Mouse (Mus musculus): ENCODE data around the gene Baz2a.
"Not testable (repeated sequence)": the region's sequence is repeated elsewhere in the genome, so short reads cannot be mapped to it uniquely, and the experiment has no call there.

Baz2a gene

DNA sequence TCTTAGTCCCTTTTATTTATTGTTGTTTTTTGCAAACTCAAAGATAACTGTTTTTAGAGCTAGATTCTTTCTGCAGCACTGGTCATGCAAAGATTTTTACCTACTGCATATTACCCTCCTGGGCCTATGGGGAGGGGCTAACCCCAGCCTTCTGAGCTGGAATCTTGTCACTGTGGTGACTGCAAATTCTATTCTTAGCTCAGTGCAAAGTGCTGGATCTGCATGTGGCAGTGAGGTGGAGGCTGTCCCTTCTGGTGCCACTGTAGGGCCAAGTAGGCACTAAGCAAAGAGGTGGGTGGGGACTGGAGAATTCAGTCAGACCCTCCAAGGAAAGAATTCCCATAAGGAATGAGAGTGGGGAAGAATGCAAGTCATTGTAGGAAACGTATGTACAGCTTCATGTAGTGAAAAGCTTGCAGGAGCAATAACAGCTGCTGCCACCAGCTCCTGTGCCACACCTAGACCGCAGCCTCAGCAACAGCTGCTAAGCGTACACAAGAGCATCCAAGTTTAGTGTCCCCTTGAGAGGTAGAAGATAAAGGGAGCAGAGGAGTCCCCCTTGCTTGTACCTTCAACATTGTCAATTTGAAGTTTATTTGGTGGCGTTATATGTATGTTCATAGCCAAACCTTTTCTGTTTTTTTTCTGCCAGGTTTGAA, 18.9 kb downstream of the Baz2a start:
- no peak for ATAC-seq (ENCODE audit: insufficient number of reproducible peaks, low FRiP score, low TSS enrichment)

DNA sequence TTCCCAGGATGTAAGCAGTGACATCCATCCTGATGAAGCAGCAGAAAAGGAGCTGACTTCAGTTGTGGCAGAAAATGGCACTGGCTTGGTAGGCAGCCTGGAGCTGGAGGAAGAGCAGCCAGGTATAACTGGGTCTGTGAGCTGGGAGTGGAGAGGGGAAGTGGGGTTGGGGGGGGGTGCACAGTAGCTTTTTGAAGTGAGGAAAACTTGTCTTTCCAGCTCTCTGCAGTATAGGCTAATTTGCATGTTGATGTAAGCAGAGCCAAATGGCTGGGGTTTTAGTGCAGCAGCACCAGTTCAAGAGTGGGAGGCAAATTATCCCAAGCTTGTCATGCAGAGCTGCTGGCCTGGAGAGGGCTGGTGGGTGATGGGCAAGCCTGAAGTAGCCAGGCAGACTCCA, 19.9 kb downstream of the Baz2a start:
- no peak for ATAC-seq (ENCODE audit: insufficient number of reproducible peaks, low FRiP score, low TSS enrichment)

DNA sequence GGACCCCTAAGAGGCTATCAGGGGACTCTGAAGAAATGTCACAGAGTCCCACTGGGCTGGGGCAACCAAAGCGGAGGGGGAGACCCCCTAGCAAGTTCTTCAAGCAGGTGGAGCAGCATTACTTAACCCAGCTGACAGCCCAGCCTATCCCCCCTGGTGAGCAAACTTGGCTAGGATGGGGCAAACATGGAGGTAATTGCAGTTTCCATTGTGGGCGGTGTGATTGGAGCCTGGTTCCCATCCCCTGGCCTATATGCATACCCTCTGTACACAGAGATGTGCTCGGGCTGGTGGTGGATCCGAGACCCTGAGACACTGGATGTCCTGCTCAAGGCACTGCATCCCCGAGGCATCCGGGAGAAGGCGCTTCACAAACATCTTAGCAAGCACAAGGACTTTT, 32.5 kb downstream of the Baz2a start:
- no peak for ATAC-seq (ENCODE audit: insufficient number of reproducible peaks, low FRiP score, low TSS enrichment)

DNA sequence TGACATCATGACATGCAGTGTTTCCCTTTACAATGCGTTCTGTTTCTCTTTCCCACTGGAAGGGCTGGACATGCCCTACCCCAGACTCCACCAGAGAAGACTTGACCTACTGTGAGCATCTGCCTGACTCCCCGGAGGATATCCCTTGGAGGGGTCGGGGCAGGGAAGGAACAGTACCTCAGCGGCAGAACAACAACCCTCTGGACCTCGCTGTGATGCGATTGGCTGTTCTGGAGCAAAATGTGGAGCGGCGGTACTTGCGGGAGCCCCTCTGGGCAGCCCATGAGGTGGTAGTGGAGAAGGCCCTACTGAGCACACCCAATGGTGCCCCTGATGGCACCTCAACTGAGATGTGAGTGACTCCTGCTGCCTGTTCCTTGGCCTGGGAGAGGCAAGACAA, 33.5 kb downstream of the Baz2a start:
- no peak for ATAC-seq (ENCODE audit: insufficient number of reproducible peaks, low FRiP score, low TSS enrichment)

DNA sequence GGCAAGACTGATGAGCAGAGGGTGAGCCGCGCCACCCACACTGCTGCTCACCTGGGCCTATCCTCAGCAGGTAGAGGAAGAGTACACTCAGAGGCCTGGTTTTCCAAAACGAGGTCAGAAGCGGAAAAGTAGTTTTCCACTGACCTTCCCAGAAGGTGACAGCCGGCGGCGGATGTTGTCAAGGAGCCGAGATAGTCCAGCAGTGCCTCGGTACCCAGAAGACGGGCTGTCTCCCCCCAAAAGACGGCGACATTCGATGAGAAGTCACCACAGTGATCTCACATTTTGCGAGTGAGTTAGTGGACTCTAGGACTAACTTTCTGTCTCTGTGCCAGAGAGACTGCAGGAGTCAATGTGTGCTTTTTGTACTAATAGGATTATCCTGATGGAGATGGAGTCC, 34.6 kb downstream of the Baz2a start:
- no peak for ATAC-seq (ENCODE audit: insufficient number of reproducible peaks, low FRiP score, low TSS enrichment)

DNA sequence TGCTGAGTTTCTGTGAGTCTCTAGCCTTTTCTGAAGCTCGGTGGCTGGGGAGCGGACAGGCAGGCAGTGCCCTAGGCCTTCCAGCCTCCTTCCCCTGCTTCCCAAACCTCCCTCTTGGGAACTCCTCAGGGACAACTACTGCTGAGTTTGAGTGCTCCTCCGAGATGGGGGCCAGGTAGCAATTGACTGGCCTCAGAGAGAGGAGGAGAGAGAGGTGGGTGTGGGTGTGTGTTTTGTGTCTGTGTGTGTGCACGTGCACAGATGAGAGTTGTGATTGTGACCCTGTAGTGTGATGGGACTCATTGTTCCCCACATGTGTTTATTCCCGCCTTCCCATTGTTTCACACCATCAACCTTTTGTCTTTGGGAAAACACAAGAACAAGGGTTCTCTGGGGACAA, 36.1 kb downstream of the Baz2a start:
- ATAC-seq (ENCODE audit: insufficient number of reproducible peaks, low FRiP score, low TSS enrichment): no peak

DNA sequence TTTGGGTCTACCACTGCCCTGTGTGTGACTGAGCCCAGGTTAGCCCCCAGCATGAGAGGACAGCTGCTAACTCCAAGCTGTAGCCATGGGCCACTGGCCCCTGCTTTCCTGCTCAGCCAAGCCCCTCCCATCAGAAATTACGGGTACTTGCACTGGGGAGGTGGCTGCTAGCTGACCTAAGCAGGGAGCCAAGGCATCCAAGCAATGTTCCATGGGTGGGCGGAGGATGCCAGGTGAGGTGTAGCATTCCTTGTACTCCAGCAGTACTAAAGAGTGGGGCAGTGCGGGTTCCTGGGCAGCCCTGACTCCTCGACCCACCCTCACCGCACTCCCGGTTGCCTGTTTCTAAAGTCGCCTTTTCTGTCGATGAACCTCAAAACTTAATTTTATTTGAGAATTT, 36.8 kb downstream of the Baz2a start:
- ATAC-seq (ENCODE audit: insufficient number of reproducible peaks, low FRiP score, low TSS enrichment): no peak

DNA sequence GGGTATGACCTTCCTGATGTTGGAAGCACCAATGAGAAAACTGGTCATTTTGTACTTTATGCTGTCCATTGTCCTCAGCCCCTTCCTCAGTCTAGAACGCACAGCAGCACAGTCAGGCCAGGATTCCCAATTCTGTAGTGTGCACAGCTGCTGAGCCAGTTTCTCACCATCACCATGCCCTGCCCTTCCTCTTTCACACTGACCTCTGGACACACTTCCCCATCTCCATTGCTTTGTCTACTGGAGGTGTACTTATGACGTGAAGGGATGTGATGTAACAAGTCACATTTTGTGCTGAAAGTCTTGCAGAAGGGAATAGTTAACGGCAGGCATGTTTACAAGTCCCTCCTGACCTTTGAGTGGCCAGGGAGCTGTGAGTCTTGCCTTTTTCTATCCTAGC, 39.9 kb downstream of the Baz2a start:
- ATAC-seq (ENCODE audit: insufficient number of reproducible peaks, low FRiP score, low TSS enrichment): no peak

DNA sequence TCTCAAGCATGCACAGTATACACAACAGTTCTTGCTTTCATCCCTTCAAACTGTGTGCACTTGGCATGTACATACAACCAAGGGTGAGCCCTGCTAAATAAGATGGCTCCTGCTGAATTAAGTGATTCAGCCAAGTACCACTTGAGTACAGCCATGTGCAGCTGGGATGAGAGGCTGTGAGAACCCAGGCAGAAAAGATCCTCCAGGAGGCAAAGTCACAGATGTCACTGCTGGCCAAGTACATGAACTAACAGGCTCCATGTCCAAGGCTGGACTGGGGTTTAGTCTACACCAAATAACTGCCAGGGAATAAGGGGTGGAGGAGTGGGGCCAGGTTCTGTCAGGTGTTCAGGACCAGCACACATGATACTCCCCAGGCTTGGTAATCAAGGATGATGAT, 40.4 kb downstream of the Baz2a start:
- ATAC-seq (ENCODE audit: insufficient number of reproducible peaks, low FRiP score, low TSS enrichment): no peak

DNA sequence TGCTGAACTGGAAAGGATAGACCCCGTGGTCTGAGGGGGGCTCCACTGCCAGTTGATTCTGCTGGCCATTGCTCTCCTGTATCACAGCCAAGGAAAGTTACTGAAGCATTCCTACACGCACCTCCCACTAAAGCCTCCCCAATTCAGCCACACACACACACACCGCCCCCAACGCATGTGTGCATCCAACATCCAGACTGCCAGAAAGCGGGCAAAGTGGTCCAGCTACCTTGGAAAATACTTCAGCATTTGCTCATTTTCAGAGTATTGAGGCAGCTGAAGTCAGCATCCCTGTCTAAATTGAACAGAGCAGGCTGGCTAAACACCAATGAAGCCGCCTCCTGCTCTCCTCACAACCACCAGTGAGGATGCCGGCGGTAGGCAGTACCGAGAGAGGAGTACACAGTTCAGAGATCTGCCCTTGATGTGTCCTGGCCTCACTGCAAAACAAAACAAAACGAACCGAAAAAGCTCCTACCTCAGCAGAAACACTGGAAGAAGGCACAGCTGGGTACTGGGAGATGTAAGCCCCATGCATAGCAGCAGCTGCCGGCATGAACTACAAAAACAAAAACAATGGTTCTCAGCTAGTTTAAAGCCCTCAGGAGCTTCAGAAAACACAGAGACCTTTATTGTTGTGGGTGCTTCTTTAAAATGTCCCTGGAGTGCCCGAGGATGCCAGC, 42.4 kb downstream of the Baz2a start:
- no peak for ATAC-seq (ENCODE audit: insufficient number of reproducible peaks, low FRiP score, low TSS enrichment)

DNA sequence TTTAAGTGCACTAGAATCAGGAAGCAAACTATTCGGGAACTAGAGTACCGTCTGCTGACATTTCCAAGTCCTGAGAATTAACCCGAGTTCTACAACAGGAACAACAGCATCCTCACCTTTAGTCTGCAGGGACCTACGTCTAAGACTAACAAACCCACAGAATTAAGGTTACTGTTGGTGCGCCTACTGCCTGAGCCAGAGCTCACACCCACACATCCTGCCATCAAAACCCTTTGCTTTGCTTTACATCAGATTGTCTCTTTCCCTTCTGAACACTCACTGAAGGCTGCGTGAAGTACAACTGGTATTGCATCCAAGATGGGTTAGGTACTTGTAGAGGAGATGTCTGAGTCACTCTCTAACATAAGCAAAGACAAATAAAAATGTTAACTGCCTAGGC, 44.0 kb downstream of the Baz2a start:
- no peak for ATAC-seq (ENCODE audit: insufficient number of reproducible peaks, low FRiP score, low TSS enrichment)

DNA sequence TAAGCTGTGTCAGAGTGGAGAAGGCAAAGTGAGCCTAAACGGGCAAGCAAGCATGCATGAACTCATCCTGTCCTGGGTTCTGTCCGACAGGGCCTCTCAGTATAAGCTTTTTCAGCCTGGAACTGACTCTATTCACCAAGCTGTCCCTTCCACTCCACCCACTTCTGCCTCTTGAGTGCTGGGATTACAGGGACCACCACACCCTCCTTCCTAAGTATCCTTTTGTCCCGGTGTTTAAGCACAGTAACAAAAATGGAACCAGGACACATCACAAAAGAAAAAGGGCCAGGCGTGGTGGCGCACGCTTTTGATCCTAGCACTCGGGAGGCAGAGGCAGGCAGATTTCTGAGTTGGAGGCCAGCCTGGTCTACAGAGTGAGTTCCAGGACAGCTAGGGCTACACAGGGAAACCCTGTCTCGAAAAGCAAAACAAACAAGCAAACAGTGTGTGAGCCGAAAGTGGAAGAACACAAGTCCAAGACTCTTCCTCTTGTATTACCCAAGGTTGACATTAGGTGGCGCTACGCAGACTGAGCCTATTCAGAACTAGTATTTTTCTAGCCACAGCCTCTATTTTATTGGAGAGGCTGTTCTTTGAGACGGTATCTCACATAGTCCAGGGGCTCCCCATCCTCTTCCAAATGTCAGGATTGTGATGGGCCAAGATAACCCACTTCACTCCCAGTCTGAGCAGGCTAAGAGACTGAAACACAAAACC, 49.0 kb downstream of the Baz2a start:
- ATAC-seq (ENCODE audit: insufficient number of reproducible peaks, low FRiP score, low TSS enrichment): no peak

DNA sequence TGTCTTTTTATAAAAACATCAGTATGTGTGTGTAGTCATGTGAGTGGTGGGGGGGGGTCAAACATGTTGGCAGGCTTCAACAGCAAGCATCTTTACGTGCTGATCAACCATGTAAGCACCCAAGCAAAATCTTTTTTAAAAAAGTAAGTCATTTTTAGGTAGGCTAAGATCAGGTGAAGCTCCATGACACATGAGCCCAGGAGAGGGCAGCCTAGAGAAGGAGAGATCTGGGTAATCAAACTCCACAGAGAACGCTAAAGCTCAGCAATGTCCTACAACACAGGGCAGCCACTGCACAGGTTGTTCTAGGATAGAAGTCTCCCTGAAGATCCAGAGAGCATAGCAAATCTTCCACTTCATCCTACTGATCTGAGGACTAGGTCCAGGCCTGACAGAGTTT, 50.8 kb downstream of the Baz2a start:
- ATAC-seq (ENCODE audit: insufficient number of reproducible peaks, low FRiP score, low TSS enrichment): no peak

DNA sequence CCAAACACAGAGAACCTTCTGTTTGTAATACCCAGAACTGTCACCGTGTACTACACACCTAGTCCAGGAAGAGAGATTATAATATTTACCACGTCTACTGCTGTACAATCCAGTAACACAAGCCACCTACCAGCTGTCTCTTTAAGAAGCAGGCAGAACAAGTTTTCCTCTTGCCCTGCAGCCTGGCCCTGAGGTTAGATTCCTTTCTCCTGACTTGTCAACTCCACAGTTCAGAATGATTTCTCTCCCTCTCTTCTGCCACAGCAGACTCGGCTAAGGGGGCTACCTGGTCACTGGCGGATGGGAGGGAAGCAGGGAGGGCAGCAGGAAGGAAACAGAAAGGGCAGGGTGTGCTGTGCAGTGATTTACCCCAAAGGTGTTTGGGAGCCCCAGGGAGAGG, 52.3 kb downstream of the Baz2a start:
- ATAC-seq (ENCODE audit: insufficient number of reproducible peaks, low FRiP score, low TSS enrichment): no peak

DNA sequence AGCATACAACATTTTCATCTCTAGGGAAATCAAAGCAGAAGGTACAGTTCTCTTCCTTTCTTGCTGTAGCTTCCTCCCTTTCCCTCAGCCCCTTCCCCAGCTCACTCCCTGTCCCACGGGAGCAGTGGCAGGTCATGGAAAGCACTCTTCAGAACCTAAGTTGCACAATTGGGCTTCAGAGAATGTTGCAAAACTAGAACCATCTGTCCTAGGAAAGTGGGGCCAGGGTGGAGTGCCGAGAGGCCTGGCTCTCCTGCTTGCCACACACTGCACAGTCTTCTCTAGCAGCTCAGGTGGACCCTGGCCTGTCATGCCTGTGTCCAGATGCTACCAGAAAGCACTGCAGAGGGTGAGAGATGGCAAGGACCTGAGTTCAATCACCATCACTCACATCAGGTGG, 53.6 kb downstream of the Baz2a start:
- ATAC-seq (ENCODE audit: insufficient number of reproducible peaks, low FRiP score, low TSS enrichment): no peak

DNA sequence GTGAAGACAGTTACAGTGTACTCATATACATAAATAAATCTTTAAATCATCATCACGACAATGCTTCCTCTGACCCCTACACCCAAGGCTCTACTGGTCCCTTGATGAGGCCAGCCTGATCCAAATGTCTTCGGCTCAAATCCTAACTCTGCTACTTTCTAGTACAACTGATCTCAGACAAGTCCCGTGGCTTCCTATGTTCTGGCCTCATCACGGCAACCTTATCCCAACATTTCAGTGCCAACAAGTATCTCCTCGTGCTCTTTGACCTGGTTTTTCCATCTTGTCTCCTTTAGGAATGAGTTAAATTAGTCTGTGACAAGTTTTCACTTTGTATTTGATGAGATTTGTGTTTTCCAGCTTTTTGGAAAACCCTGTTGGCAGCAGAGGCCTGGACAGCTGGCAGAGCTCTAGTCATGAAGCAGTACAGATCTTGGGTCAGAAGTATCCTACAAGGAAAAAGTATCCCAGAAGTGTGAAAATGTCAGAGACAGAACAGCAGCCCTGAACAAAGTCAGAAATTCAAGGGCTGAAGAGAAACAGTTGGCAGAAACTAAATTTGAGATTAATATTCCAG, 57.5 kb downstream of the Baz2a start:
- no peak for ATAC-seq (ENCODE audit: insufficient number of reproducible peaks, low FRiP score, low TSS enrichment)

DNA sequence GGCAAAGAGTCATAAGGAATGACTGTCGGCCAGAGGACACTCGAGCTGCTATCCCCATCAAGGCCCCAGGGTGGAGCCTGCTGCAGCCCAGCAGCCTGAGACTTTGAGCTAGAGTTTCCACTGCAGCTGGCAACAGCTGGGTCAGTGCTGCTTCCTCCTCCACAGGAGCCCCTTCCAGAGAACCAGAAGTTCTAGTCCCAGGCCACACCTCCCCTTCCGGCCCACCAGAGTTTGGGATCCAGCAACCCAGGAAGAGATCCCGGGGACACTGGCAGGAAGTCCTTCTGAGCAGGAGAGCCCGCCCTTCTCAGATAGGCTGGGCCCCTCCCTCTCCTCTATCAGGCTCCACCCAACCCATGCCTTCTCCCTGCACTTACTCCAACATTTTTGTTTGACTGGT, 58.2 kb downstream of the Baz2a start:
- ATAC-seq (ENCODE audit: insufficient number of reproducible peaks, low FRiP score, low TSS enrichment): no peak

DNA sequence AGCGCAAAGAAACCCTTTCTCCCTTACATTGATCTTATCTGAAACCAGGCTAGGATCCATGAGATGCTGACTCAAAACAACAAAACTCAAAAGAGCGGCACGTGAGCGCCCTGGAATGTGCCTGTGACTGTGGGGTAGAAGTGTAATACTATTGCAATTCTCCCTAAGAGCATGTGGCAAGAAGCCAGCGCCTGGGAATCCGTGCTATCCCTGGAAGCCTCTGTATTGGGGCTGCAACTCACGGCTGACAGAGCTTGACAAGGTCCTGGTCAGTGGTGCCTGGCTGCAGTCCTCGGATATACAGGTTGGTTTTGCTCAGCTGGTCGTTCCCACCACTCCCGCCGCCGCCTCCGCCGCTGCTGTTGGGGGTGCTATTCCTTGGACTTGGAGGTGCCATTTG, 59.6 kb downstream of the Baz2a start:
- no peak for ATAC-seq (ENCODE audit: insufficient number of reproducible peaks, low FRiP score, low TSS enrichment)

DNA sequence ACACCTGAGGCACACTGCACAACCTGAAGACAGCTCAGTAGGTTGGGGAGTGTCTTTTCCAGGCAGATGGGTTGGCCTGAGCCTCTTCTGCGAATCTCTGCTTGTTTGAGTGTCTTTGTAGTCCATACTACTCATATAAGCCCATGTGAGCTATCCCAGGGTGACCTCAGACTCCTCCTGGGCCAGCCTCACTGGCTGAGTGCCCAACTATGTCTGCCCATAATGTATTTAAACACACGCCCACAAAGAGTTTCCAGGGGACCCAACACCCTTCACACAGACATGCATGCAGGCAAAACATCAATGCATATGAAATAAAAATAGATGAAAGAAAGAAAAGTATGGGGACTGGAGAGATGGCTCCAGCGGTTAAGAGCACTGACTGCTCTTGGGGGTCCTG, 62.6 kb downstream of the Baz2a start:
- ATAC-seq (ENCODE audit: insufficient number of reproducible peaks, low FRiP score, low TSS enrichment): no peak

DNA sequence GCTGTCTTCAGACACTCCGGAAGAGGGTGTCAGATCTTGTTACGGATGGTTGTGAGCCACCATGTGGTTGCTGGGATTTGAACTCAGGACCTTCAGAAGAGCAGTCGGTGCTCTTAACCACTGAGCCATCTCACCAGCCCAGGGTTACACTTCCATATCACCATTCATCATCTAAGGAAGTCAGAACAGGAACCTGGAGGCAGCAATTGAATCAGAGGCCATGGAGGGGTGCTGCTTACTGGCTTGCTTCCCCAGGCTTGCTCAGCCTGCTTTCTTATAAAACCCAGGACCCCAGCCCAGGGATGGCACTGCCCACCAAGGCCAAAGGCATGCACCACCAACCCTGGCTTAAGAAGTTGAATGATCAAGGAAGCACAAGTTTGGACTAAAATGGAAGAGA, 74.3 kb downstream of the Baz2a start:
- not testable (repeated sequence) for ATAC-seq (ENCODE audit: insufficient number of reproducible peaks, low FRiP score, low TSS enrichment)

DNA sequence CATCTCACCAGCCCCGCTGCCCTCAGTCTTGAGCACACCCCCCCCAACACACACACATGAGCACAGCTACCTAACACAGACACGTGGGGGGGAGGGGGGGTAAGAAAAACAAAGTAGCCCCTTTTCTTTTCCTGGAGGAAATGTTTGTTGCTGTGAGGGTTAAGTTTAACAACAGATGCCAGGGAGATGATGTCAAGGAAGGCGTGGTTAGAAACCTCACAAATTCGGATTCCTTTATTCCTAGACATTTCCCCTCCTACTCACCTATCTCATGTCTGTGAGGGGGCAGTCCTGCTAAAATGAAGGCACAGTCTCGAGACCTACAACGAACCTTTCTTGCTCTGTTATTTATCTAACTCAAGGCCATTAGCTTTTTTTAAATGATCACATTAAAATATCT, 75.7 kb downstream of the Baz2a start:
- no peak for ATAC-seq (ENCODE audit: insufficient number of reproducible peaks, low FRiP score, low TSS enrichment)

DNA sequence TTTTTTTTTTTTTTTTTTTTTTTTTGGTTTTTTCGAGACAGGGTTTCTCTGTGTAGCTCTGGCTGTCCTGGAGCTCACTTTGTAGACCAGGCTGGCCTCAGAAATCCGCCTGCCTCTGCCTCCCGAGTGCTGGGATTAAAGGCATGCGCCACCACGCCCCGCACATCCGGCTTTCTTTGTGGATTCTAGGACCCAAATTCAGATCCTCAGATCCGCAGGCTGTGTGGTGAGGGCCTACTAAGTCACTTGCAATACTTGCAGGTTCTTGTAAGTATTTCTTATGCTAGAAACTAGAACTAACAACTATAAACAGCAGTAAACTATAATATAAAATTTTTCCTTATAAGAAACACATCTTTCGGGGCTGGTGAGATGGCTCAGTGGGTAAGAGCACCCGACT, 80.0 kb downstream of the Baz2a start:
- ATAC-seq (ENCODE audit: insufficient number of reproducible peaks, low FRiP score, low TSS enrichment): not testable (repeated sequence)
